Mouse (Mus musculus): ENCODE measurements around the gene Rnase2b. TPM values are rescaled to one million over a fixed set of nuclear protein-coding genes. Genes with fewer than 3 reads are reported as not detected.
"Not testable (repeated sequence)": the region's sequence is repeated elsewhere in the genome, so short reads cannot be mapped to it uniquely, and the experiment has no call there.

Gene Rnase2b
- total RNA-seq, 2 experiments from 2014 or later, result not detected

DNA sequence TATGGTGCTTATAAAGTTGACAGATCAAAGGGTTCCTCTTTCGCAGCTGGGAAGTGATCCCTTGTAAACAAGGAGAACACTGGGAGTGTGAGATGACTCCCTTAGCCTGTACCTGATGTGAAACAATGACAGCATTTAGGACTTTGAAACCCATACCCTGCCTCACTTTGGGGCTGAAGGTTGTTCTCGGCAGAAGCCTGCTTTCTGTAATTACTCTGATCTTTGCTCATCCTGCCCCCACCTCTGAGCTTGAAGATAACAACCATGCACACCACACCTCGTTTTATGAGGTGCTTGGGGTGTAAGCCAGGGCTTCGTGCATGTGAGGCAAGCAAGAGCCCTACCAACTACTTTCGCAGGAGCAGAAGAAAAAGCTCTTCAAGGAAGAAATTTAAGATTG, 12.9 kb upstream of the Rnase2b start:
- no peak for DNase-seq (ENCODE audit: low spot score in 2 of 2)
- intact Hi-C loops (cut with DNase I), result no loop called here

DNA sequence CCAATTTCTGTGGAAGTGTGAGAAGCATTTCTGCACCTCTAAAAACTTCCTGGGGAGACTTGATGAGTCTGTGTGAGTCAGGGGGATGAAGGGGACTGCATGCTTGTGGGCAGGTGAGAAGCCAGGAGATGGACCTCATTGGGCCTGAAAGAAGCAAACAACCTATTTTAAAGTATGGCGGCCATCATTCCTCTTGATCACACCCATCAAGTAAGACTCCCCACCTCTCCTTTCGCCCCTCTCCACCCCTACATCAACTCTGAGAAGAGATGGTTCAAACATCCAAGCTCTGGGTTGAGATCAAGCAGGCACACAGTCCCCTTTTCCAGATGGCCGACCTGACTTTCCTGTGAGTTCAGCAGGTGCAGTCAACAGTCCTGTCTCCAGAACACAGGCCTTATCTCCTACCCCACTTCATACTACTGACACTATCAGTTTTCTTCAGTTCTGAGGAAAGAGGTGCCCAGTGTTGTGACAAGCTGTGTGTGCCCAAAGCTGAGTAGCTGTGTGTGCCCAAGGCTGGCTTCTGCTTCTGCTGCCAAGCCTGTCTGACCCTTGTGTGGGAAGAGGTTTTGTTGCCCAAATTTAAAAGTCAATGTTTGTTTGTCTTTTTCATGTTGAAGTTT, 11.7 kb upstream of the Rnase2b start:
- DNase-seq (ENCODE audit: low spot score in 2 of 2), result no peak
- intact Hi-C loops (cut with DNase I), result no loop called here

DNA sequence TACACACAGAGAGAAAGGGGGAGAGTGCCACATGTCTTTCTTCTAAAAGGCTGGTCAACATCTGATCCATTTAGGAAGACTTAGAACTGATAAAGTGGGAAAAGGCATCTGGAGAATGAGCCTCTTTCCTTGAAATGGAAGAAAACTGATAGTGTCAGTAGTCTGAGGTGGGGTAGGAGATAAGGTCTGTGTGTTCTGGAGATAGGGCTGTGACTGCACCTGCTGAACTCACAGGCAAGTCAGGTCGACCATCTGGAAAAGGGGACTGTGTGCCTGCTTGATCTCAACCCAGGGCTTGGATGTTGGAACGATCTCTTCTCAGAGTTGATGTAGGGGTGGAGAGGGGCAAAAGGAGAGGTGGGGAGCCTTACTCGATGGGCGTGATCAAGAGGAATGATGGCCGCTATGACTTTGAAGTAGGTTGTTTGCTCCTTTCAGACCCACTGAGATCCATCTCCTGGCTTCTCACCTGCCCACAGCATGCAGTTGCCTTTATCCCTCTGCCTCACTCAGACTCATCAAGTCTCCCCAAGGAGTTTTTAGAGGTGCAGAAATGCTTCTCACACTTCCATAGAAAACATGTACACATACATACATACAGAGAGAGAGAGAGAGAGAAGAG, 9.7 kb upstream of the Rnase2b start:
- DNase-seq (ENCODE audit: low spot score in 2 of 2), result no peak
- intact Hi-C loops (cut with DNase I), result no loop called here

- no peak for DNase-seq (ENCODE audit: low spot score in 2 of 2)
- intact Hi-C loops (cut with DNase I), result no loop called here
These were observed 5.9 kb upstream of the Rnase2b start for GRCm38 (mm10) chr14:51156056-51156735.

GRCm38 (mm10) chr14:51156736-51157068, 5.4 kb upstream of the Rnase2b start:
- intact Hi-C loops (cut with DNase I), result no loop called here

GRCm38 (mm10) chr14:51157072-51157471, 5.0 kb upstream of the Rnase2b start:
- intact Hi-C loops (cut with DNase I), result no loop called here
- no peak for DNase-seq (ENCODE audit: low spot score in 2 of 2)

More at GRCm38 (mm10) chr14:51156736-51157068, 5.4 kb upstream of the Rnase2b start:
- DNase-seq (ENCODE audit: low spot score in 2 of 2), result no peak

- DNase-seq (ENCODE audit: low spot score in 2 of 2); intact Hi-C loops (cut with DNase I): not testable (repeated sequence)
These were observed 1.3 kb downstream of the Rnase2b start for GRCm38 (mm10) chr14:51163323-51163722.

- intact Hi-C loops (cut with DNase I), result loop anchor here (5.0 kb wide), 1 partner anchor 58 kb away; no protein-coding TSS in a partner anchor
- no peak for DNase-seq (ENCODE audit: low spot score in 2 of 2)
These were observed 3.4 kb downstream of the Rnase2b start for GRCm38 (mm10) chr14:51165435-51165834.

- DNase-seq (ENCODE audit: low spot score in 2 of 2), result no peak
- intact Hi-C loops (cut with DNase I), result loop anchor here (5.0 kb wide), 1 partner anchor 59 kb away; no protein-coding TSS in a partner anchor
These were observed 4.0 kb downstream of the Rnase2b start for GRCm38 (mm10) chr14:51166068-51166467.

- intact Hi-C loops (cut with DNase I), result loop anchor here (5.0 kb wide), 1 partner anchor 175 kb away; no protein-coding TSS in a partner anchor
- DNase-seq (ENCODE audit: low spot score in 2 of 2), result peak; percentile 7 to 15
These were observed 10.2 kb downstream of the Rnase2b start for GRCm38 (mm10) chr14:51172095-51172865.

DNA sequence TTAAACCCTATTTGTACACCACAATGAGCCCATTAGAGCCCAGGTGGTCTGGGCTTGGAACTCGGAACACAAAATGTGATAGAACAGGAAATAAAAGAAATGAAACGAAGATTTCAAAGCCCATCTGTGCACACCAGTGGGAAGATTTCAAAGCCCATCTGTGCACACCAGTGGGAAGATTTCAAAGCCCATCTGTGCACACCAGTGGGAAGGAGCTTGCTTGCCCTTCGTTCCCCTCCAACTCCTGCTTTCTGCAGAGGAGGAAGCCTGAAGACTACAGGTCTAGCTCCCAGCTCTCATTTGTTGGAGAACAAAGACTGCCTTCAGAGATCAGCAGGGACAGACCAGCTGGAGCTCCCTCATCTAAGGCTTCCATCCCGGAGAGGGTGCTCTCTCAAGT, 10.9 kb downstream of the Rnase2b start:
- intact Hi-C loops (cut with DNase I), result loop anchor here (5.0 kb wide), 1 partner anchor 174 kb away; no protein-coding TSS in a partner anchor
- DNase-seq (ENCODE audit: low spot score in 2 of 2), result peak; percentile 11 to 46

DNA sequence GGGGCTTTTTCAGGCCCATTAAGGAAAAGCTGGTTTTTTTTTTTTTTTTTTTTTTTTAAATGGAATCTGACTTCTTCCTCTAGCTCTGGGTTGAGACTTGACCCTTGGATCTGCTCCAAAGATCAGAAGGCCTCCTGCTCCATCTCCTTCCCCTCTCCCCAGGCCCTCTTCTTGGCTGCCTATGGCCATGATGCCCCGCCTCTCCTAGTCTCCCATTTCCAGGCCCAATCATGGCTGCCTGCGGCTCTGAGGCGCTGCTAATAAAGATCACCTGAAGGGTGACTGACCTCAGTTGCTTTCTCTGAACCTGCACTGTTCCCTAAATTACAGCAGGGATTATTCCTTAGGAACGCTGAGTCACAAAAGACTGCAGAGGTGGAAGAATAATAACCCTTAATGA, 11.8 kb downstream of the Rnase2b start:
- intact Hi-C loops (cut with DNase I), result loop anchor here (5.0 kb wide), 1 partner anchor 173 kb away; no protein-coding TSS in a partner anchor
- DNase-seq (ENCODE audit: low spot score in 2 of 2), result no peak

DNA sequence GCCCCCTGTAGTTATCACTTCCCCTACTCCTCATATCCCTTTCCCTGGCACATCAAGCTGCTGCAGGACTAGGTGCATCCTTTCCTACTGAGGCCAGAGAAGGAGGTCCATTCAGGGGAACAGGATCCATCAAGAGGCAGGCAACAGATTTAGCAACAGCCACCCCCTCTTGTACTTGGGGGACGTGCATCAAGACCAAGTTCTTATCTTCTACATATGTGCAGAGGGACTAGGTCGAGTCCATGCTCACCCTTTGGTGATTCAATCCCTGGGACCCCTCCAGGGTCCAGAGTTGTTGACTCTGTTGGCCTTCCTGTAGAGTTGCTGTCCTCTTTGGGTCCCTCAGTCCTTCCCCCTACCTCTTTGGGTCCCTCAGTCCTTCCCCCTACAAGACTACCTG, 19.0 kb downstream of the Rnase2b start:
- DNase-seq (ENCODE audit: low spot score in 2 of 2); intact Hi-C loops (cut with DNase I): not testable (repeated sequence)

GRCm38 (mm10) chr14:51195681-51196080, 33.6 kb downstream of the Rnase2b start:
- DNase-seq (ENCODE audit: low spot score in 2 of 2), result no peak
- intact Hi-C loops (cut with DNase I), result no loop called here

DNA sequence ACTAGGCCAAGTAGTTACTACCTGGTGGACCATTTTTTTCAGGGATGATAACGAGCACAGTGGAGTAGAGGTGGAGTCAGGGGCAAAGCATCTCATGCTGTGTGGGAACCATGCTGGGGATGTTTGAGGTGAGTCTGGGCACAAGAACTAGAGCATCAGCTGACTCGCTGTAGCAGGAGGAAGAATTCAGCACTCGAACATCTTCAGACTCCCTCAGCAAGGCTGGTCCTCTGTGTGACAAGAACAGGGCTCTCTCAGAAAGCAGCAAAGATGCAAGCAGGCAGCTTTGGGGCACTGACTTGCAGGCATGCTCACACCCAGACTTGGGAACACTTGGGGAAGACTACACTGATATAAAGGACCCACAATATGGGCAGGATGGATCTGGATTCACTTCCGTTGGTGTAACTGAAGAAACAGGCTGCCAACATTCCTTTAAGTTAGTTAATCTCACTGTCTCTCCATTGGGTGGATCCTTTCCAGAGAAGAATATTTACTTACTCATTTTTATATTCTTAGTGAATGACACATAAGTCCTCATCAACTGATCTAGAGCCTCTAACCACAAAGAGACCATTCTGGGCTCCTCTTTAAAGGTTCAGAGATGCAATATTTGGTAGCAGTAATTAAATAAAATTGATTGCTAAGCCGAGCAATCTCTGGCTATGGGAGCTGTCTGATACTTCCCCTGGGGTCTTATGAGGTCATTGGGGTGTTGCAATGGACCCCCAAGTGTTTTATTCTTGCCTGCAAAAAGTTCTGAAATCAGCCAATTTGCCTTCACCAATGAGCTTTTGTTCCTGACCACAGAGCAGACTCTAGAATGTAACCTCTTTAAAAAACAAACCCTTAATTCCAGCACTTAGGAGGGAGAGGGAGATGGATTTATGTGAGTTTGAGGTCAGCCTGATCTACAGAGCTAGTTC, 37.3 kb downstream of the Rnase2b start, which contains the start of gene Ang2:
Gene Ang2, minus strand, starts transcription at position 51 of the 926 bp plus-strand sequence.
- intact Hi-C loops (cut with DNase I), result no loop called here
- no peak for DNase-seq (ENCODE audit: low spot score in 2 of 2)

GRCm38 (mm10) chr14:51200054-51200453, 38.0 kb downstream of the Rnase2b start:
- peak; percentile 6 to 35 for DNase-seq (ENCODE audit: low spot score in 2 of 2)
- intact Hi-C loops (cut with DNase I), result no loop called here

DNA sequence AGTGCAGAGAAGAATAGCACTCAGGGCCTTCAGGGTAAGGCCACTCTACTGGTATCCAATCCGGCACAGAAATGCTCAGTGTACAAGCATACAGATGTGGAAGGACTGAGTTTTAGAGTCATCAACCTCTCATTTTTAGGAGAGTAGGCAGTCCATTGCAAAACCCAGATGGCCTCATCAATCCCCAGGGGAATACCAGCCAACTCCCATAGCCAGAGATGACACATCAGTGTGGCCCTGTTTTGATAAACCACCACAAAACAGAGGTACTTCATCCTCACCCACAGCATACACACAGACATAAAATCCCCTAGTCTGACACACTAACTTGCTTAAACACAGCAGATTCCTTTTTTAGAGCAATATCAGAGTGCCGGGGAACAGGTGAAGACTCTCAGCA, 38.4 kb downstream of the Rnase2b start:
- intact Hi-C loops (cut with DNase I), result no loop called here

DNA sequence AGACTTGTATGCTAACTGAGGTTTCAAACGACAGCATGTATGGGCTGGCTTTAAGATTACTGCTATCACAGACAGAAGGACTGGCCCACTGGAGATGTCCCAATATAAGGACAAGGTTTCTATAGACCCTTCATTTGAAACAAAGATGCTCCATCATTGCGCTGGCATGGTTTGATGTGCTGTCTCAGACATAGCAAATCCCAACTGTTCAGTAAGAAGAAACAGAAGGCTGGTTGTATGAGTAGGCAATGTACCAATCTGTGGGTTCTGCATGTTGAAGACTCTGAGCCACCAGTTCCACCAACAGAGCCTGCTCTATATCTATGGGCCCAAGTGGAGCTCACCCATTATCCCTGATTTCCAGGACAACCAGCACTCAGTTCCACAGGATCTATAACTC, 41.1 kb downstream of the Rnase2b start, which contains the start of gene Ear14:
Gene Ear14, plus strand, starts transcription at position 277 of the 400 bp plus-strand sequence.
- intact Hi-C loops (cut with DNase I), result no loop called here
- no peak for DNase-seq (ENCODE audit: low spot score in 2 of 2)

More for the DNA sequence above, 38.4 kb downstream of the Rnase2b start:
- DNase-seq (ENCODE audit: low spot score in 2 of 2), result no peak

All from left cerebral cortex, postnatal 25 days (tissue).